Mouse (Mus musculus) kidney, adult 8-10 months (tissue): ENCODE data around the gene Ppa1.

Experiments
- DNase-seq, 2 experiments: peaks; one replicate each; pipeline ENCODE4 v3.0.0; 2022

Ppa1 gene

DNA sequence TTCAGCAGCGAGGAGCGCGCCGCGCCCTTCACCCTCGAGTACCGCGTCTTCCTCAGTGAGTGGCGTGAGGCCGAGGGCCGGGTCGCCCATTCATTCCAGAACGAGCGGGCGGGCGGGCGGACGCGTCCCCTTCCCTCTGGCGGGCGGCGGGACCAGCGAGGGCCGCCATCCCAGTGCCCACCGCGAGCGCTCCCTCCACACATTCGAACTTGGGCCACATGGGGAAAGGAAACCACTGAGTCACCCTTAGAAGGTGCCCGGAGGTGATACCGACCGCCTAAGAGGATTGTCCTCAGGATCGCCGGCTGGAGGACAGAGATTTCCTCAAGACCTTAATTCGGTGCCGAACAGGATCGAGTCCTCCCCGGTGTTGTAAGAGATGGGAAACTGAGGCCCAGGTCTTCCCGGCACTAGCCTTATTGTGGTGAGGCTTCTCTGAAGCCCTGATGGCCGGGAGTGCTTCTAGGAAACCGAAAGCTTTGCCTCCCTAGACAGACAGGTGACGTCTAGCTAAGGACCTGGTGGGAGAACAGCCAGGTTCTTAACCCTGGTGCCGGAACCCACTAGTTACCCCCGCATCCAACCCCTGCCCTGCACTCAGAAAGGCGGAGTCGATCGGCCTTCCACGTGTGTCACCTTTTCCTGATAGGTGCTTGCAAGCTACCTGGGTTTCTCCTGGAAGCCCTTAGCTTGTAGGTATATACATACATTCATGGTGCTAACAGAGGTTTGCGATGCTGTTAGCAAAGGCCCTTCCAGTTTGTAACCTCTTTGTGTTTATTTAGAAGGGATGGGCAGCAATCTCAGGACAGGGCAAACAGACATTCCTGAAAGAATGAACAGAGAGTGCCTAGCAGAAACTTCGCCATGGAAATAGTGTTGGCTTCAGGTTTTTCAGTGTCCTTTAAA is 639 bp downstream of the Ppa1 start:
- peak in 1 of 2 experiments; percentile 13 for DNase-seq

DNA sequence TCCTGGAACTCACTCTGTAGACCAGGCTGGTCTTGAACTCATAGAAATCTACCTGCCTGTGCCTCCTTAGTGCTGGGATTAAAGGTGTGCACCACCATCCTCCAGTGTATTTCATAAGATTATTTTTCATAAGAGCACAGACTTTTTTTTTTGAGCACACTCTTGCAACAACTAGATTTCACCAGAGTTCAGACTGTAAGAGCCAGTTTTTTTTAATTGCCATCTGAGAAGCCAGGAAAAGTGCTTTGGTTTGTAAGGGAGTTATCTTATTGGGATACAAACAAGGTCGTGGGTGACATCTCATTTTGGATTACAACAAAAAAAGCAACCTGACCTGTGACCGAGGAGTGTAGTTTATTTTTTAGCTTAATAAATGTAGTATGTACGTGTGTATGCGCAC is 5.8 kb downstream of the Ppa1 start:
- DNase-seq, result no peak

GRCm38 (mm10) chr10:61654691-61655090 is 6.3 kb downstream of the Ppa1 start:
- DNase-seq, result no peak

DNA sequence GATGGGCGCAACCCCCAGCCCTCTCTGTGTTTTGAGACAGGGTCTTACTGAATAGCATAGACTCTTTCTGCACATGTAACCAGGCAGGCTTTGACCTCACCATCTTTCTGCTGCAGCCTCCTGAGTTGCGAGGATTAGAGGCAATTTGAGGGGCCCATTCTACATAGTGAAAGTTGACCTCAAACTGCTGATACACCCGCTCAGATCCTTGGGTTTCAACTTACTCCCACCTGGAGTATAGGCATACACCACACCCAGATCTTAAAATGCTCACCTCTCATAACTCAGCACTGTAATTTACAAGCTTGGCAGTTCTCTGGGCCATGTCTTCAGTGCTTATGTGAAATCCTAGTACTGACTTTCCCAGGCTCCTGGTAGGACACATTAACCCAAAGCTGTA is 6.8 kb downstream of the Ppa1 start:
- no peak for DNase-seq

GRCm38 (mm10) chr10:61656928-61657882 is 8.9 kb downstream of the Ppa1 start:
- peak; percentile 32 to 64 for DNase-seq

GRCm38 (mm10) chr10:61657985-61658384 is 9.6 kb downstream of the Ppa1 start:
- DNase-seq, result peak in 1 of 2 experiments; percentile 20

DNA sequence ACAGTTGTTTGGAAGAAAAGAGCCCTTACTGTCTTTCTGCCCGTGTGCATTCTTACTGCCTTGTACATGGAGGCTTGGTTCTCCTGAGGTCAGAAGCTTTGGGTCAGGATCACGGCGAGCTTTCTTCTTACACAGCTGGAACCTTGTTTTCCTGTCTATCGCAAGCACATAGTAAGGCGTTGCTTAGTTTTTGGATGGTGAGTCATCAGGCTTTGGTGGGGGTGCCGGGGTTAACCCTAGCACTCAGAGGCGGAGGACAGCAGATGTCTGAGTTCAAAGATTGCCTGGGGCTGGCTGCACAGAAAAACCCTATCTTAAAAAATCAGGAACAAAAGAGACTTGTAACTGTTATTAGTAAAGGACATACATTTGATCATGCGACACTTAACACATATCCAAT is 13.5 kb downstream of the Ppa1 start:
- DNase-seq, result no peak

DNA sequence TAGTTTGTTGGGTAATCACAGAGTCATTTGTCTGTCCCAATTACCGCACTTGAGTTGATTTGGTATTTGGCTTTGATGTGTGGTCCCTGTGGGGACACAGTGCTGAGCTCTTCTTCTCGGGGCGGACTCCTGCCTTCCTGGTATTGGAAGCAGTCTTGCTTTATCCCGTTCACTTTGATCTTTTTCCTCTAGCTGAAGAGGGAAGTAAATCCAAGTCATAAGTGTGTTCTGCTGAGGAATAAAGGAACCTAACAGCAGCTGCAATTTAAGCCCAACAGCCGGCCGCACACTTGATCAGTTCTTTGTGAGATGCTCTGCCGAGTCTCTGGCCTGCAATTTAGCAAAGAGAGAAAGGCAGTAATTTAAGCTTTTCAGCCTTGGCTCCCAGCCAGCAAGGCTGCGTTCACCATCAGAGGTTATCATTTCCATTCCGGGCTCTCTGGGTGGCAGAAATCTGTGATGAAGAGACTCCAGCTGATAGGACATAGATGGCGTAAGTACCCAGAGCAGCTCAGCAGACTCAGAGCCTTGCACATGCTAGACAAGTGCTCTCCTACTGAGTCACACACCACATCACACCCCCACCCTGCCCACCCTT is 14.1 kb downstream of the Ppa1 start:
- no peak for DNase-seq

- DNase-seq, result no peak
Measured at GRCm38 (mm10) chr10:61665111-61665510, 16.8 kb downstream of the Ppa1 start.

DNA sequence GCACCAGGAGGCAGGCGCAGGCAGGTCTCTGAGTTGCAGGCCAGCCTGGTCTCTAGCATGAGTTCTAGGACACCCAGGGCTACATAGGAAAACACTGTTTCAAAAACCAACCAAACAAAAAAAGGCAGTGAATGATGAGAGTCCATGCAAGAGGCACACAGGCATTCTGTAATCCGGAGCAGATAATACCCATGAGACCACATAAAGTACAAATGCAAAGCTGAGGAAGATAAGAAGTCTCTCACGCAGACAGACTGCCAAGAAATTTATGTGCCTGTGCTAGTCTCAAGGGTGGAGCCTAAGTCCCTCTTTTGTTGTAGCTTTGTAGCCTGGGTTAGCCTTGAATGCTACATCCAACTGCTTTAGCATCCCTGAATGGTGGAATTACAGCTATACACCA is 17.3 kb downstream of the Ppa1 start:
- DNase-seq, result no peak

GRCm38 (mm10) chr10:61669289-61669688 is 20.9 kb downstream of the Ppa1 start:
- DNase-seq, result no peak

DNA sequence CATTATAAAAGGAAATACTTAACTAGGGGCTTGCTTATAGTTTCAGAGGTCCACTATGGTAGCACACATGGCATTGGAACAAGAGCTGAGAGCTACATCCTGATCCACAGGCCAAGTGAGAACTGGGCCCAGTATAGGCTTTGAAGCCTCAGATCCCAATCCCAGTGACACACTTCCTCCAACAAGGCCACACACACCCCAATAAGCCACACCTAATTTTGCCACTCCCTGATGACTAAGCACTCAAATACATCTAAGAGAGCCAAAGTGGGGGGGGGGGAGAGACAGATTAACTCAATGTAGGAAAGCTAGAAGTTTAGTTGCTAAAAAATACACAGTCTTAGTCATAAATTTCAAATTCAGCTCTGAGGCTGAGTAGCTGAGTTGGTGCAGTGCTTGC is 21.5 kb downstream of the Ppa1 start:
- no peak for DNase-seq

DNA sequence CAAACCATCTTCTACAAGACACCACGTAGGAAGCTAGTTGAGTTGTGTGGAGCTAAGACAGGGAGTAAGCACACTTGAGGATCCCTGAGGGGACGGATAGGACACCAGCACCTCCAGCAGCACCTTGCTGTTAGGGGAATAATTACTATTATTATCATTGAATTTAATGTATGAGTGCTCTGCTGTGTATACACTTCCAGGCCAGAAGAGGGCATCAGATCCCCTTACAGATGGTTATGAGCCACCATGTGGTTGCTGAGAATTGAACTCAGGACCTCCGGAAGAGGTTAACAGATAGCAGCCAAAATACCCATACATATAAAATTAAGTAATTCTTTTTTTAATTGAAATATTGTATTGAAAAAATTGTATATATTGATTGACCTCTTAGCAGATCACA is 22.4 kb downstream of the Ppa1 start:
- DNase-seq, result no peak

DNA sequence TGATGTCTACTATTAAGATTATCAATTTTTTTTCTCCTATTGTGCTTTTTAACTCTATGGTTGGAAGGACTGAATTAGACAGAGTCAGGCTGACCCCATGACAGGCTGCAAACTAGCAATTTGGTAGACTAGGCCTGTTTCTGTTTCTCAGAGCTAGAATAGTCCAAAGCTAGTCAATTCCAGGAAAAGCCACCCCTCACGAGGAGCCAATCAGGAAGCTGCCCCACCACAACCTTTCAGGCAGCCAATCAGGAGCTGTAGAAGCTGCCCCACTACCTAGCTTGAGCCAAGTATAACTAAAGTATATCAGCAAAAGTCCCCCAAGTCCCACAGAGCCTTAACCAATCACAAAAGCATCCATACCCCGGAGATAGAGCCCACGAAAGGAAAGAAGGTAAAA is 27.6 kb downstream of the Ppa1 start:
- no peak for DNase-seq

- peak in 1 of 2 experiments; percentile 21 for DNase-seq
Measured at GRCm38 (mm10) chr10:61679545-61679944, 31.2 kb downstream of the Ppa1 start.

DNA sequence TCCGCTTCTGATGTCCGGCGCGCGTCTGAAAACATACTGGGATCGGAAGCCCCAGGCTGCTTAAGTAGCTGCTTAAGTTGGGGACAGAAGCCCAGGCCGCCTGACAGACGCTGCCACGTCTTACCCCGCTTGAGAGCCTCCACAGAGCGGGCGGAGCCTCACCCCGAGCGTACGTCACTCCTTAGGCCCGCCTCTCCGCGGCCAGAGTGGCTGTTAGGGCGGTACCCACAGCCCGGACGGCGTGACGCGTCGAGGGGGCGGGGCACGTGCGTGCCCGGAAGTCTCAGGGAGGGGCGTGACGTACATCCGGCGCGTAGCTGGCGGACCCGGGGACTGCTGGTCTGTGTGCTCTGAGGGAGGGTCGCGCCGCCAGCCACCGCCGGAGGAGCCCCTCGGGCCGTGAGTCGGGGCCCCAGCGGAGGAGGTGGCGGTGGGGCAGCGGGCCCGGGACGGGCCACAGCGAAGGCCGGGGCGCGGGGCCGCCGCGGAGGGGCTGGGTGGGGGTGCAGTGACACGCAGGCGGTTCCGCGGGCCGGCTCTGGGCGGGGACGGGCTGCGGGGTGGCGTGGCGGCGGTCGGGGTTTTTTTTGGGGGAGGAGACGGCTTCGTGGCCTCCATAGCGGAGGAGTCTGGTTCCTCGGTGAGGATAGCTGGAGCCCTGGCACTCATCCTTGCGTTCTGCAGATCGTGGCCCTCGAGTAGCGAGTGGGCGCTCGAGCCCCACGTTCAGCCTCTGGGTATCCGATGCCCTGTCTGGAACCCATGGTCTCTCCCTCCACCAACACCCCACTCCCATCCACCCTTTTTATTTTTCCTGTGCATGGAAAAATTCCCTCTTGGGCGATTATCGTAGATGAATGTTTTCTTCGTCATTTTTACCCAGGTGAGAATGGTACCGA is 31.9 kb downstream of the Ppa1 start, which contains the start of gene Sar1a:
TSS of gene Sar1a (plus strand) at position 285 of the 899 bp plus-strand sequence.
- peak; percentile 98 for DNase-seq

GRCm38 (mm10) chr10:61689405-61689804 is 41.1 kb downstream of the Ppa1 start:
- no peak for DNase-seq

GRCm38 (mm10) chr10:61693563-61693962 is 45.2 kb downstream of the Ppa1 start:
- no peak for DNase-seq

DNA sequence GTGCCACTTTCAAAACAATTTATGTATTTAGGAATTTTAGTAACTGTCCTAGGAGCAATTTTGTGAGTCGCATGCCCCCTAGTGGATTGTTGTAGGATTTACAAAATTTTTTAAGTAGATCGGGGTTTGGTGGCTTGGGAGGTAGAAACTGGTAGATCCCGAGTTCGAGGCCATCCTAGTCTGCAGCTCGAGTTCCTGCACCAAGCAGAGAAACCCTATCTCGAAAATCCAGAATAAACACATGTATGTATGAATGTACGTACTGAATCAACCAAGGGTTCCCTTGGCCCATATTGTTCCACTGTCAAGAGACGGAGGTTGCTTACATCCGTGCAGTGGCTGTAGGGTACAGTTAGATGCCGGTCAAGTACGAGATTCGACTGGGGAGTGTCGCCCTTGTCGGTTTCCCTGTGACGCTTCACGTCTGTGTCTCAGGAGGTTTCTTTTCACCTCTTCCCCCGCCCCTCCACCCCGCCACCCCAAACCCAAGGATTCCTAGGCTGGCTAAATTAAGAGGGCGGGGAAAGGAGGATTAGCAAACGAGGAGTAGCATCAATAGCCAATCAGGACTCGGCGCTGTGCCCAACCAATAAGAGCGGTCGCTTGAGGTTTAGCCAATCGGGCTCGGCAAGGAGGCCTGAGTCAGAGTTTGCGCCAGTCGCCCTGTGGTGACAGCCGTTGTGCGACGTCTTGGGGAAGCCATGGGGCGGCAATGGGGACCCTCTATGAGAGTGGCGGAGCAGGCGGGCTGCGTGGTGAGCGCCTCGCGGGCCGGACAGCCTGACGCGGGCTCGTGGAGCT is 46.7 kb downstream of the Ppa1 start, which contains the start of gene Tysnd1:
TSS of gene Tysnd1 (plus strand) at position 645 of the 801 bp plus-strand sequence.
- peak; percentile 96 to 97 for DNase-seq

DNA sequence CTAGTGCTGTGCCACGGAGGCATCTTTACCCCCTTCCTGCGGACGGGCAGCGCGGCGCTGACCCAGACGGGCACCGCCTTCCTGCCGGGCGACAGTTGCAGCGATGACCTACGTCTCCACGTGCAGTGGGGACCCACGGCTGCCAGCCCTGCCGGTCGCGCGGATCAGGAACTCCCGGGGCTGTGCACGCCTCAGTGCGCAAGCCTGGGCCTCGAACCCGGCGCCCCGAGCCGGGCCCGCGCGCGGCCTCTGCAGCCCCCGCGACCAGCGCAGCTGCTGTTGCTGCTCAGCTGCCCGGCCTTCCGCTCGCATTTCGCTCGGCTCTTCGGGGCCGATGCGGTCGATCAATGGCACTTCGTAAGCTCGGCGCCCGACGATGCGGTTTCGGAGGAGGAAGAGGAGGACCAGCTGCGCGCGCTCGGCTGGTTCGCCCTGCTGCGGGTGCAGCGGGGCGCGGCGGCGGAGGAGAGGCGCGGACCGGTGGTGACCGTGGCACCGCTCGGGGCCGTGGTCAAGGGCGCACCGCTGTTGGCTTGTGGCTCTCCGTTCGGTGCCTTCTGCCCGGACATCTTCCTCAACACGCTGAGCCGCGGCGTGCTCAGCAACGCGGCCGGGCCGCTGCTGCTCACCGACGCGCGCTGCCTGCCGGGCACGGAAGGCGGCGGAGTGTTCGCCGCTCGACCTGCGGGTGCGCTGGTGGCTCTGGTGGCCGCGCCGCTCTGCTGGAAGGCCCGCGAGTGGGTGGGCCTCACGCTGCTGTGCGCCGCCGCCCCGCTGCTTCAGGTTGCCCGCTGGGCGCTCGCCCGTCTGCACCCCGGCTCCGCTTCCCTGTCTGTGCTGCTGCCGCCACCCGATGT is 47.6 kb downstream of the Ppa1 start:
- peak in 1 of 2 experiments; percentile 19 for DNase-seq
